Mouse (Mus musculus) erythroblast, embryonic 14.5 days (primary cell): Measurements from ENCODE around the gene Zfp219. TPM values are rescaled to one million over a fixed set of nuclear protein-coding genes. Genes with fewer than 3 reads are reported as not detected.
"Not testable (repeated sequence)": the region's sequence is repeated elsewhere in the genome, so short reads cannot be mapped to it uniquely, and the experiment has no call there.

ENCODE experiments used
- H3K27me3 ChIP-seq: 2 replicates; pipeline ENCODE4 v1.6.1; 2012; ENCODE audit warnings: inconsistent platforms; ENCODE audit not compliant: control insufficient read depth
- H3K36me3 ChIP-seq: 2 replicates; pipeline ENCODE4 v1.6.1; 2012; ENCODE audit warnings: mild to moderate bottlenecking, inconsistent platforms; ENCODE audit not compliant: control insufficient read depth
- H3K4me1 ChIP-seq: 2 replicates; pipeline ENCODE4 v1.6.1; 2012; ENCODE audit warnings: inconsistent platforms; ENCODE audit not compliant: control insufficient read depth
- H3K4me3 ChIP-seq: replicated peaks from 2 replicates; pipeline ENCODE3; 2012; ENCODE audit warnings: moderate library complexity, mild to moderate bottlenecking, inconsistent platforms
- H3K9me3 ChIP-seq: 2 replicates; pipeline ENCODE4 v1.6.1; 2012; ENCODE audit warnings: low read length, inconsistent platforms, mixed read lengths; ENCODE audit not compliant: control insufficient read depth
- GATA1 ChIP-seq: IDR thresholded peaks from 2 replicates; pipeline ENCODE4 v1.6.1; 2012; ENCODE audit warnings: low read length, inconsistent platforms, mixed read lengths
- TAL1 ChIP-seq: IDR thresholded peaks from 3 replicates; pipeline ENCODE4 v1.6.1; 2012; ENCODE audit warnings: low read length, inconsistent platforms, mixed read lengths
- polyA plus RNA-seq: library from polyadenylated mRNA; stranded (reverse); fragments of >175 nt; gene quantifications from 2 replicates; pipeline ENCODE4 v1.2.3, GENCODE M21; 2012

Gene Zfp219
- 2.0 and 2.9 TPM in 2 replicates for polyA plus RNA-seq

DNA sequence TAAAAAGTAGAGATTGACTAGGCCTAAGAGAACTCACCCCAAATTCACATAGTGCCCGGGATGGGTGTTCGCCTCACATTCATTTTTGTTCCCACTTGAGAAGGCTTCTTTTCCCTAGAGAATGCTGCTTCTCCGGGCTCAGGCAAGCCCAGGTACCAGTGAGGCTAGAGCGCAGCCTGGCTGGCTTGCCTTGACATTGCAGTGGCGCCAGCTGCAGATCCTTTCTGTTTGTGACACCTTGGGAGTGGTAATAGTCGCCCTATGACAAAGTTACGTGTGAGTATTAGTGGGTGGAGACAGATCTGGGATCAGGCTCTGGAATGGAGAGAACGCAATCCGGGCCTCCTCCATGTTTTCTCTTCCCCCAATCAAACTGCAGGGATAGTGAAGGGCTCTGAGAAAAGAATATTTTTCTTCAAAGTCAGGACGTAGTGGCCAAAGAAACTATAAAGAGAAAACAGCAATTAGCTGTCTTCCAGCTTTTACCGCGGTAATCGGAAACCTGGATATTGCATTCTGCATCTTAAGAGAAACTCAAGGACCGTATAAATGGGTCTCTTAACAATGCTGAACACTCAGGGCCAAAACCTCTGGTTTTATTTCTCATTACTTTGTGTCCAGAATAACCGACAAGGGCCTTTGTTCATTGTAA is at the start of gene Zfp219:
Zfp219 (minus strand) TSS at position 248 of the 652 bp plus-strand sequence.
- H3K4me1 ChIP-seq, result peaks cover 79% of the 10 kb centered on the region
- peak within 1 kb of the TSS; percentile 75 for H3K4me3 ChIP-seq
- H3K36me3 ChIP-seq, result peaks cover 12% of the 10 kb centered on the region
- H3K27me3 ChIP-seq, result no peaks in the 10 kb centered on the region
- no peak for TF ChIP-seq TAL1
- no peak for TF ChIP-seq GATA1
- no peaks in the 10 kb centered on the region for H3K9me3 ChIP-seq

DNA sequence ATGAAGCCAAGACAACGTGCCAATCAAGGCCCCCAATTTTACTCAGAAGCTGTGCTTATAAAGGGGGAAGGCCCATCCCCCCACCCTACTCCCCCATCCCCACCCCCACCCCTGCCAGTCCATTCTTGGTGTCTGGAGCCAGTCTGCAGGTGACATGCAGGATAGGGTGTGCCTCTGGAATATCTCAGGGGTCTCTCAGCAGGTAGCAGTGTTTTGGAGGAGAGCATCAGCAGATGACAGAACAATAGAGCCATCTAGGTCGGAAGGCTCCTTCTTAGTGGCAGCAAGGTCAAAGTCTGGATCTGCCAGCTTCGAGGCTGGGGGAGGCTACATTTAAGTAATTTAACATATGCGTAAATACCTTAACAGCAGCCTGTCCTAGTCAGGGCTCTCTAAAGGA is 45.6 kb upstream of the Zfp219 start:
- Histone ChIP-seq H3K4me1 (no peaks in the 10 kb centered on the region), H3K4me3 (no peak overlapping the region), H3K9me3 (no peaks in the 10 kb centered on the region), H3K27me3 (no peaks in the 10 kb centered on the region), H3K36me3 (peaks cover 9% of the 10 kb centered on the region)
- TF ChIP-seq TAL1 (no peak), GATA1 (no peak)

DNA sequence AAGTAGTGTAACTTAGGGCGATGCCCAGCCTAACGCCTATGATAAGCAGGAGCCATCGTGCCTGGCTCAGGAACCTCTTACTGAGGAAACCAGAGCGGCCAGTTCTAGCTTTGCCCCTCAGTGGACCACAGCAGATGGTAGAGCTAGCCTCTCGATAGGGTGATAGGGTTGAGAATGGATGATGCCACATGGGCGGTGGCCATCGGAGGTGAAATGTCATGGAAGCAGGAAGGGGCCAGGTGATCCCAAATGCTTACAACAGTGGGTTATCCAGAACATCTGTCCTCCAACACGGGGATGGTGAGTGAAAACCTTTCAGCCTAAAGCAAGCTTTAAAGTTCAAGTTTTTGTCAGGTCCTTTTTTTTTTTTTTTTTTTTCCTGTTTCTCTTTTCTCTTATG is 41.3 kb upstream of the Zfp219 start:
- no peak for TF ChIP-seq GATA1
- TF ChIP-seq TAL1, result no peak
- Histone ChIP-seq H3K4me3 (no peak overlapping the region), H3K9me3 (no peaks in the 10 kb centered on the region), H3K27me3 (no peaks in the 10 kb centered on the region), H3K4me1 (no peaks in the 10 kb centered on the region), H3K36me3 (no peaks in the 10 kb centered on the region)

DNA sequence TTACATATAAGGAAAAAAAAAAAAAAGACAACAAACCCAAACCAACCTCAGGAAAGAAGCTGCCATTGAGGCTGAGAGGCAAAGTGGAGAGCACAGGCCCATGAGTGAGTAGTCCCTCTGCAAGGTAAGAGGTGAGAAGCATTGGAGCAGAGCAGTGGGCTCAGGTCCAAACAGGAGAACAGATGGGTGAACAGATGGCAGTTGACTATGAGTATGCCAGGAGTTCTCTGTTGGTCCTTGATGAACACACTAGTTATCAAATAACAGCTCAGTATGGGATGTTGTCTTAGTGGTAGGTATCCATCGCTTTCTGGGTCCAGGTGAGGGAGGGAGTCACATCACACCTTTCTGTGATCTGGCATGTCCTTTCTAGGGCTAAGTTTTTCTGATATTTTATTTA is 40.3 kb upstream of the Zfp219 start:
- Histone ChIP-seq H3K9me3 (no peaks in the 10 kb centered on the region), H3K36me3 (no peaks in the 10 kb centered on the region), H3K27me3 (no peaks in the 10 kb centered on the region), H3K4me3 (no peak overlapping the region), H3K4me1 (no peaks in the 10 kb centered on the region)
- TF ChIP-seq TAL1 (no peak), GATA1 (no peak)

DNA sequence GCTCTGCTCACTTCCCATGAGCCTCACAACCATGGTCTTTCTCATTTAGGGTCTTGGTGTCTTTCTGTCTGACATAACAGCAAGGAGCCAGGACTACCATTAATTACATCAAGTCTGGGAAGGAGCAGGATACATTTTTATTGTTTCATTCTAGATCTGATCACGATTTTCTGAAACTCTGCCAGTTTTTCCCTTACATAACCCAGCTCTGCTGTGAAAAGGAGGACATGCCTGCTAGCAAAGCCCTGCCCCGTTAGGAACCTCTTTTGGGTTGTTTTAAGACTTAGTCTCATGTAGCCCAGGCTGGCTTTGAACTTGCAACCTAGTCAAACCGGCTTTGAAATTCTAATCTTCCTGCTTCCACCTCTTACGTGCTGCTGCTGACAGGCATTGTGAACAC is 39.4 kb upstream of the Zfp219 start:
- no peaks in the 10 kb centered on the region for H3K4me1 ChIP-seq
- no peaks in the 10 kb centered on the region for H3K27me3 ChIP-seq
- H3K4me3 ChIP-seq, result no peak overlapping the region
- no peak for TF ChIP-seq TAL1
- TF ChIP-seq GATA1, result no peak
- no peaks in the 10 kb centered on the region for H3K9me3 ChIP-seq
- H3K36me3 ChIP-seq, result no peaks in the 10 kb centered on the region

DNA sequence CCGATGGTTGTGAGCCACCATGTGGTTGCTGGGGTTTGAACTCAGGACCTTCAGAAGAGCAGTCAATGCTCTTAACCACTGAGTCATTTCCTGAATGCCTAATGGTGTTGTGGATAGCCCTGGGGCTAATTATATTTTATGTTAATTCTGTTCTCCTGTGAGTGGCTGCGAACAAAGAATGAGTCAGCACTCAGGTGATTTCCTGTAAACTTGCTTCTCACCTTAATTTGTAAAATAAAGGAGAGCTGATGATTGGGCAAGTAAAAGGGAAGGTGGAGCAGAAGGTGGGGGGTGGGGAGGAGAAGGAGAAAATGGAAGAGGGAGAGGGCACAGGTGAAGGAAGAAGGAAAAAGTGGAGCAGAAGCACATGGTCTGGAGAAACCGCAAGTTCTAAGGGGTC is 32.2 kb upstream of the Zfp219 start:
- not testable (repeated sequence) for H3K27me3 ChIP-seq, H3K4me3 ChIP-seq, H3K4me1 ChIP-seq, H3K36me3 ChIP-seq, H3K9me3 ChIP-seq

DNA sequence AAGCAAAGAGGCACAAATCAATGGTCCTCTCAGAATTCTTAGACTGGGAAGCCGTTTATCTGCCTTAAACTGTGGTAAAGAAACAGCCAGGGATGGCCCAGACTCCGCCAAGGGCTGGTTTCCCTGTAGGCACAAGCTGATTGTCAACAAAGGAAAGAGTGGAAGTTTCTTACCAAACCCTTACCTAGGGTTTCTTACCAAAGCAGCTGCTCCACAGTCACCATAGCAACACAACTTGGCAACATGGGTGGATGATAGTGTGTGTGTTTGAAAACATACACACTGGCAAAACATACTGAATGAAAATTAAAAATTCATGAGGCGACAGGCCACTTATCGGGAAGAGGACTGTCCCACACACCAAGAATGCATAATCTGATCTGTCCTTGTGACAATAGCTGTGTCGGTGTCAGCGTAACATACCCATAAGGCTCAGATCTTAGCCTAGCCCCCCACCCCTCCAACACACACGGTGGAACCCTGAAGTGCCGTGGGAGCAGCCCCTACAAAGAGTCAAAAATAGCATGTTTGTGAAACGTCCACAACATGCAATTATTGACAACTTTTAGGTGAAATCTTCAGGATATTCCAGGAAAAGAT is 25.5 kb upstream of the Zfp219 start:
- Histone ChIP-seq H3K36me3 (no peaks in the 10 kb centered on the region), H3K4me1 (peaks cover 2% of the 10 kb centered on the region; the same call in 1 of the 2 replicates), H3K27me3 (peaks cover 10% of the 10 kb centered on the region), H3K4me3 (no peak overlapping the region), H3K9me3 (no peaks in the 10 kb centered on the region)
- TF ChIP-seq GATA1 (no peak), TAL1 (no peak)

DNA sequence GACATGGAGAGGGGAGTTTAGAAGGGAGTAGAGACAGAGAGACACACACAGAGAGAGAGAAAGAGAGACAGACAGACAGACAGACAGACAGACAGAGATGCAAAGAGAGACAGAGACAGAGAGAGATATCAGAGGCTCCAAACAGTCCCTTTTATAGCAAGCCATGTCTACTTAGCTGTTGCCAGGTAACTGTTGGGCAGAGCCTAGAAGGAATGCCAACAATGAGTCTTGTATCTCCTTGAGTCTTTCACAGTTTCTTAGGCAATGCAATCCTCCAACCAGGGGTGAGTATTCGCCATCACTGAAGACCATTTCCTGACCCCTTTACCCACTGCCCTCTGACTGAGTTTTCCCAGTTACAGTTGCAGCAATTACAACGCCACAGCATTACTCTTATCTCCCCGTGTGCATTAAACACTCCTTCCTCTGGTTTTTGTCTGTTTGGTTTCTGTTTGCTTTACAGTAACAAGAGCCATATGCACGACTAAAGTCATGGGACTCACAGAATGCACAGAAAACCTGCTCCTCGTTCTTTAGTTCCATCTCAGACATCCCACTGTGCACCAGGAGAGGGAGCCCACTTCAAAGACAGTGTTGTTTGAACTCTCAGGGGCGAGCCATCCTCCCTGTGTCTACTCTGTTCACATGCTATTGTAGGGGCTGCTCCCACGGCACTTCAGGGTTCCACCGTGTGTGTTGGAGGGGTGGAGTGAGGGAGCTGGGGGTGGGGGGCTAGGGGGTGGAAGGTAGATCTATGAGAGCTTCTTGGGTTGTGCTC is 24.6 kb upstream of the Zfp219 start:
- Histone ChIP-seq H3K36me3 (no peaks in the 10 kb centered on the region), H3K27me3 (peaks cover 10% of the 10 kb centered on the region), H3K4me1 (peaks cover 2% of the 10 kb centered on the region; the same call in 1 of the 2 replicates), H3K4me3 (no peak overlapping the region), H3K9me3 (no peaks in the 10 kb centered on the region)
- TF ChIP-seq GATA1 (no peak), TAL1 (no peak)

DNA sequence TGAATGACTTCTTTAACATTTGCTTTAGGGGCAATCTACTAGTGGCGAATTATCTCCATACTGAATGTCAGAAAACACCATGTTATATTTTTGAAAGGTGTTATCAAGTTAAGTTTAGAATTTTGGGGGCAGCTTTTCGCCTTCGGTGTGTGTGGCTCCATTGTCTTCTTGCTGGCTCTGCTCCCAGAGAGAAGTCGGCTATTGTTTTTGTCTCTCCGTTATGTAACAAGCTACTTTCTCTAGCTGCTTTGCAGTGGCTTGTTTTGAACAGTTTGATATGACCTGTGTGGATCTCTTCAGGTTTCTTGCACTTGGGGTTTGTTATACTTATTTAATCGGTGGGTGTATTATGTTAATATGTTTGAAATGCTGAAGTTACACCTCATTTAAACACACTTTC is 22.9 kb upstream of the Zfp219 start:
- Histone ChIP-seq H3K4me3 (no peak overlapping the region), H3K27me3 (peaks cover 10% of the 10 kb centered on the region), H3K9me3 (no peaks in the 10 kb centered on the region), H3K36me3 (no peaks in the 10 kb centered on the region), H3K4me1 (peaks cover 2% of the 10 kb centered on the region; the same call in 1 of the 2 replicates)
- no peak for TF ChIP-seq TAL1
- no peak for TF ChIP-seq GATA1

DNA sequence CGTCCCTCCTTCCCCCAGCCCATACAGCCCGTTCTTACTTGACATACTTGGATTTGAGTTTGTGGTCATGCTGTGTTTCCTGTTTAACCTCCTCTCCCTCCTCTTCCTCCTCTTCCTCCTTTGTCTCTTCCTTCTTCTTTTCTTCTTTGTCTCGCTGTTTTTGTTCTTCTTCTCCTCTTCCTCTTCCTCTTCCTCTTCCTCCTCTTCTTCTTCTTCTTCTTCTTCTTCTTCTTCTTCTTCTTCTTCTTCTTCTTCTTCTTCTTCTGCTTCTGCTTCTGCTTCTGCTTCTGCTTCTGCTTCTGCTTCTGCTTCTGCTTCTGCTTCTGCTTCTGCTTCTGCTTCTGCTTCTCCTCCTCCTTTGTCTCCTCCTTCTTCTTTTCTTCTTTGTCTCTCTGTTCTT is 21.8 kb upstream of the Zfp219 start, which contains the start of gene Olfr221:
Olfr221 (minus strand) TSS at position 101 of the 400 bp plus-strand sequence.
- not testable (repeated sequence) for H3K9me3 ChIP-seq, H3K4me1 ChIP-seq, H3K4me3 ChIP-seq, H3K36me3 ChIP-seq, H3K27me3 ChIP-seq
